Mouse (Mus musculus) heart, embryonic 11.5 days (tissue): ENCODE results near the gene Hbp1. TPM values are rescaled to one million over a fixed set of nuclear protein-coding genes. Genes with fewer than 3 reads are reported as not detected.
A peak's percentile ranks its signal among the peaks of the same experiment; 100 is the strongest.

Source experiments
- ATAC-seq: fragments of 200-750 bp; cut with Nextera tagmentation; replicated peaks from 2 replicates; pipeline ENCODE4 v1.8.0; 2017; ENCODE audit warnings: moderate library complexity; ENCODE audit not compliant: insufficient number of reproducible peaks, low FRiP score, low TSS enrichment
- H3K27ac ChIP-seq: fragments of 300-500 bp; sonication (generic); 2 replicates; pipeline ENCODE4 v1.5.1; 2014; ENCODE audit warnings: mild to moderate bottlenecking, low read depth, low read length
- H3K27me3 ChIP-seq: fragments of 300-500 bp; sonication (generic); 2 replicates; pipeline ENCODE4 v1.6.1; 2014; ENCODE audit warnings: mild to moderate bottlenecking, low read length, mixed read lengths; ENCODE audit not compliant: control insufficient read depth, insufficient read depth
- H3K36me3 ChIP-seq: fragments of 300-500 bp; sonication (generic); 2 replicates; pipeline ENCODE4 v1.6.1; 2014; ENCODE audit warnings: mild to moderate bottlenecking, low read length, moderate library complexity, mixed read lengths; ENCODE audit not compliant: control insufficient read depth, insufficient read depth
- H3K4me1 ChIP-seq: fragments of 300-500 bp; sonication (generic); 2 replicates; pipeline ENCODE4 v1.6.1; 2014; ENCODE audit warnings: low read length; ENCODE audit not compliant: control insufficient read depth, insufficient read depth
- H3K4me2 ChIP-seq: fragments of 300-500 bp; sonication (generic); 2 replicates; pipeline ENCODE4 v1.6.1; 2014; ENCODE audit warnings: mild to moderate bottlenecking, moderate library complexity
- H3K4me3 ChIP-seq: fragments of 300-500 bp; sonication (generic); 2 replicates; pipeline ENCODE4 v1.5.1; 2014; ENCODE audit warnings: low read depth, low read length
- H3K9ac ChIP-seq: fragments of 300-500 bp; sonication (generic); 2 replicates; pipeline ENCODE4 v1.6.1; 2014; ENCODE audit warnings: mild to moderate bottlenecking, low read depth, low read length, moderate library complexity
- H3K9me3 ChIP-seq: fragments of 300-500 bp; sonication (generic); replicated peaks from 2 replicates; pipeline ENCODE4 v1.6.1; 2016; ENCODE audit warnings: low read length; ENCODE audit not compliant: control insufficient read depth
- WGBS: fragments of 180-500 bp; shearing (Covaris S2); extraction: QIAGEN DNeasy Blood & Tissue Kit; methylation state at CpG from one replicate; pipeline ENCODE4 v1.1.7; 2014; ENCODE audit not compliant: insufficient replicate concordance; 5-methylcytosine and 5-hydroxymethylcytosine counted together
- polyA plus RNA-seq: library from polyadenylated mRNA; unstranded; fragments of >200 nt; fragmentation: Nextera tagmentation; extraction: Ambion mirVana; gene quantifications from 2 replicates; pipeline ENCODE4 v1.2.1, GENCODE M21; 2014

The Hbp1 gene
- 85.3 and 95.1 TPM in 2 replicates for polyA plus RNA-seq

- H3K4me3 ChIP-seq = peak within 1 kb of the TSS; percentile 92
- no peaks in the 10 kb centered on the region for H3K27me3 ChIP-seq
- peak within 1 kb of the TSS; percentile 76 for H3K4me2 ChIP-seq
- H3K4me1 ChIP-seq = peaks cover 4% of the 10 kb centered on the region; the same call in 1 of the 2 replicates
- ATAC-seq = peak; percentile 91
- H3K27ac ChIP-seq = peak within 1 kb of the TSS; percentile 99
- H3K9ac ChIP-seq = peak within 1 kb of the TSS; percentile 96
- no peaks in the 10 kb centered on the region for H3K9me3 ChIP-seq
- H3K36me3 ChIP-seq = no peaks in the 10 kb centered on the region
- under 1% methylated on average over 63 of the region's 71 CpGs for WGBS
Observed at GRCm38 (mm10) chr12:31949759-31950658, at the start of gene Hbp1. Gene Hbp1 (minus strand): TSS chr12:31950535.

- H3K27me3 ChIP-seq = no peaks in the 10 kb centered on the region
- H3K4me3 ChIP-seq = no peak overlapping the region
- no peak overlapping the region for H3K27ac ChIP-seq
- H3K4me2 ChIP-seq = no peak overlapping the region
- no peaks in the 10 kb centered on the region for H3K36me3 ChIP-seq
- no peaks in the 10 kb centered on the region for H3K9me3 ChIP-seq
- 73% methylated on average over 5 of the region's 5 CpGs for WGBS
- H3K4me1 ChIP-seq = 0 out of 2 replicates have a peak, but pooled peaks cover 5% of the 10 kb centered on the region
- no peak for ATAC-seq
- H3K9ac ChIP-seq = no peak overlapping the region
Observed at GRCm38 (mm10) chr12:31998706-31999105, 48.4 kb upstream of the Hbp1 start.

DNA sequence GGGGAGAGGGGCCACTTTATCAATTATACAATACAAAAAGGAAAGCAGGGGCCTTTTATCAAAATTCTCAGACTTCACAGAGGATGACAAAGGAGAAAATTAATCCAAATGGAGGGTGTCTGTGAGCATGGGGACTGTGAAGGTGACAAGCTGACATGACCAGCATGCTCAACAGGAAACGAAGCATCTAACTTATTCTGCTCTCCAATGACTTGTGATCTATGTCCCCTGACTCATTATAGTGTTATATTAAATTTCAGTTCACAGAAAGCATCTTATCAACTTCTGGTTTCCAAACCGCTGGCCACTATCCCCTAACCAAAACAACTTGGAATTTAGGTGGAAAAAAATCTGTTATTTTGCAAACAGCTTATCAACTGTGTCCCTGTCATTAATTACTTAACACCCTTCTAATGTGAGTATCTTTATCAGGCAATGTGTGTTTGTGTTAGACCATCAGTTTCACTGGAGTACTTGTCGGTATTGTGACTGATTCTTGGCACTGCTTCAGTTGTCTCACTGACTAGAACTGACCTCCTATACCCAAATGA lies 47.1 kb upstream of the Hbp1 start:
- Histone ChIP-seq H3K4me3 (no peak overlapping the region), H3K9me3 (no peaks in the 10 kb centered on the region), H3K27ac (no peak overlapping the region), H3K9ac (no peak overlapping the region), H3K4me1 (0 out of 2 replicates have a peak, but pooled peaks cover 5% of the 10 kb centered on the region), H3K27me3 (no peaks in the 10 kb centered on the region), H3K4me2 (no peak overlapping the region), H3K36me3 (no peaks in the 10 kb centered on the region)
- 38% methylated on average over 3 of the region's 3 CpGs for WGBS
- ATAC-seq = no peak

DNA sequence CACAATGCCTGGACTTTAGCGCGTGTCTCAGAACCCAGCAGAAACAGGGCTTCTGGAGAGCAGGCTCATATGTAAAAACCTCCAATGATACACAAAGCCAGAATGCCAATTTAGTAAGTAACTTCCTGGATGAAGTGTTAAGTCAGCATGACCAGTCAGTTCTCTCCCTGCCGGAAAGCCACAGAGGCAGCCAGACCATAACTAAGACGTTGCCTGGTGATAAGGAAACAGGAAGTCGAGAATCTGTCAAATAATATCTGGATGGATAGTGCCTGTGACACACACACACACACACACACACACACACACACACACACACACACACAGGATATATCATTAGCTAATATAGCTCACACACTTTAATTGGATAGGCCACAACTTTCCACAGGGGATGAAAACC lies 46.5 kb upstream of the Hbp1 start:
- WGBS = 50% methylated on average over 5 of the region's 5 CpGs
- no peak overlapping the region for H3K27ac ChIP-seq

GRCm38 (mm10) chr12:31990575-31990974 lies 40.2 kb upstream of the Hbp1 start:
- Histone ChIP-seq H3K4me2 (no peak overlapping the region), H3K27ac (no peak overlapping the region), H3K36me3 (no peaks in the 10 kb centered on the region), H3K9me3 (no peaks in the 10 kb centered on the region), H3K9ac (no peak overlapping the region), H3K4me1 (no peaks in the 10 kb centered on the region), H3K27me3 (no peaks in the 10 kb centered on the region), H3K4me3 (no peak overlapping the region)
- WGBS = 90% methylated on average over 4 of the region's 4 CpGs
- no peak for ATAC-seq

More for the DNA sequence above, 46.5 kb upstream of the Hbp1 start:
- H3K4me3 ChIP-seq = no peak overlapping the region
- no peaks in the 10 kb centered on the region for H3K36me3 ChIP-seq
- no peak overlapping the region for H3K9ac ChIP-seq
- H3K4me2 ChIP-seq = no peak overlapping the region
- 0 out of 2 replicates have a peak, but pooled peaks cover 5% of the 10 kb centered on the region for H3K4me1 ChIP-seq
- ATAC-seq = no peak
- H3K9me3 ChIP-seq = no peaks in the 10 kb centered on the region
- H3K27me3 ChIP-seq = no peaks in the 10 kb centered on the region

DNA sequence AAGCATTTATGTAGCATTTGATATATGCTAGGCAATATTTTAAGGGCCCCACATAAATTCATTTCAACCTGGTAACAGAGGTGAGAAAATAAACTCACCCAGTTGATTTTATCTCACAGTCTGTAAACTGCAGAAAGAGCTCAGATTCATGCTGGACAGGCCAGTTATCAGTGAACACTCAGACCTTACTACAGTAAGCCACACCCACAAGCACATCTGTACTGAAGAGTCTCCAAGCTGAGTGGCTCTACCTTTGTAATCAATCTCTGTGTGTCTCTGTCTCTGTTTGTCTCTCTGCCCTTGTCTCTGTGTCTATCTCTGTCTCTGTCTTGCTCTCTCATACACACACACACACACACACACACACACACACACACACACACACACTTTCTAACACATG lies 39.4 kb upstream of the Hbp1 start:
- Histone ChIP-seq H3K36me3 (no peaks in the 10 kb centered on the region), H3K4me3 (no peak overlapping the region), H3K9me3 (no peaks in the 10 kb centered on the region), H3K4me1 (no peaks in the 10 kb centered on the region), H3K27me3 (no peaks in the 10 kb centered on the region), H3K4me2 (no peak overlapping the region), H3K9ac (no peak overlapping the region), H3K27ac (no peak overlapping the region)
- no peak for ATAC-seq

DNA sequence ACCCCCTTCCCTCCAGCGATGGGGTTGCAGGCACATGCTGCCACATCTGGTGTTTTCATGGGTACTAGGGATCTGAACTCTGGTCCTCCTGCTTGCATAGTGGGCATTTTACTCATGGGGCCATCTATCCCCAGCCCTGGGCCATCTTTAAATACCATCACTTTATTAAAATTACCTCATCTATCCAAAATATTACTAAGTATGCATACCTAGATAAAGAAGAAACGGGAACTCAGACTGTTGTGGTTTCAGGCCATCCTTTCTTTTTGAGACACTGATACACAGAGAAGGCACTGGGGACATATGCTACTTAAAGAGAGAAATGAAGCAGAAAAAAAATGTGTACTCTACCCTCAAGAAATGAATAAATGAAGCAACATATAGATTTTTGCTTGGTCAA lies 36.1 kb upstream of the Hbp1 start:
- Histone ChIP-seq H3K36me3 (no peaks in the 10 kb centered on the region), H3K4me3 (no peak overlapping the region), H3K9me3 (no peaks in the 10 kb centered on the region), H3K27ac (no peak overlapping the region), H3K4me1 (peaks cover 6% of the 10 kb centered on the region; the same call in 1 of the 2 replicates), H3K4me2 (no peak overlapping the region), H3K27me3 (no peaks in the 10 kb centered on the region), H3K9ac (no peak overlapping the region)
- WGBS = 87% methylated on average over 2 of the region's 2 CpGs
- no peak for ATAC-seq

DNA sequence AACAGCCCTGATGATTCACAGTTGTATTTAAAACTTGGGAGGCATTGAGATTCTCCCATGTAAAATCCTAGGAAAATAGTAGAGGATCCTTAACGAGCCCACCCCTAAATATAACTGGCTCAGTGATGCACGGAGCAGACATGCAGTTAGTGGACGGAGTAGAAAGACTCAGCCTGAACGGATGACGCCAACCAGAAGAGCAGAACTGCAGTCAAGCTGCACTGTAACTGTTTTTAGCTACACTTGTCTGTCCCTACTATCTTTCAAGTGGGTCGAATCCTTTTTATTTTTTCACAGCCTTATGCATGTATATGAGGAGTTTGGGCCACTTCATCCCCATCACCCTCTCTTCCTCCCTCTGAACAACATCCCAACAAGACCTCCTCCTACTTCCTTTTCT lies 35.4 kb upstream of the Hbp1 start:
- WGBS = 57% methylated on average over 6 of the region's 6 CpGs
- Histone ChIP-seq H3K4me2 (no peak overlapping the region), H3K27ac (no peak overlapping the region), H3K4me3 (no peak overlapping the region), H3K36me3 (no peaks in the 10 kb centered on the region), H3K27me3 (no peaks in the 10 kb centered on the region), H3K9ac (no peak overlapping the region), H3K9me3 (no peaks in the 10 kb centered on the region), H3K4me1 (peaks cover 6% of the 10 kb centered on the region; the same call in 1 of the 2 replicates)
- ATAC-seq = no peak
